Mouse (Mus musculus) layer of hippocampus, adult 9-11 months (tissue): ENCODE measurements at regions not wholly inside any gene's neighbourhood (a gene's known extent, or its start where the extent isn't known, plus 50 kb on each side); places are given as distances from the start of the nearest gene placed in this dataset.

Source experiments
- DNase-seq: peaks from one replicate; pipeline ENCODE4 v3.0.0; 2022

DNA sequence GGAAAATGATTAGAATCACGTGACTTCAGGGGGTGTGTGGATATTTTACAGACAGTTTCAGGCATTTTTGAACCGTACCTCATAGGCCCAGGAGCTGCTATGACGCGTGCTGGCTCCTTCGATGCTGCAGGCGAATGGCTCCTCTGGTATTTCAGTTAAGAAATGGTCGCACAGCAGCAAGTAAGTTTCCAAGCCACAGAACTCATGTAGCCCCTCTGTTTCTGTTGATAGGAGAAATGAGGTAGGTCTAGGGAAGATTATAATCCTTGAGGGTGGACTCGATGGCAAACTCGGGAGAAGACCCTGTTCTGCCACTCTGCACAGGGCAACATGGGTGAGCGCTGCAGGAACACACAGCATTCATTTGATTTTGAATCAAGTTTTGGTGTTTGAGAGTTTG lies 127.0 kb upstream of the Npvf start:
- no peak for DNase-seq

DNA sequence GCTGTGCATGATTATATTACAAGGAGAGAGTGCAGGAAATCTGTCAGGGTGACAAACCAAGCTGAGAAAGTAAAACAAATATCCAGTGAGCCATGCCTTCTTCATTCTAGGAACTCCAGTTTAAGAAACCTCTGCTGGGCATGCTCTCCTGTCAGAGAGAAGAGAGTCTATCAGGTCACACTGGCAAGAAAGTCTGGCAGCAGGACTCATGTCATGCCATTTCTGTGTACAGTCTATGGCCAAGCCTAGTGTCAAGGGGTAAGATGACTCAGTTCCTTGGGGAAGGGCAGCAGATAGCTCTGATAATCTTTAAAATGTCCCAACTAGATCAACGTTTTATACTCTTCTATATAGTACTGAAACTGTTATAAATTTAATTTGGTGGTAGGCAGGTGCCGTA lies 128.0 kb upstream of the Npvf start:
- DNase-seq: no peak

DNA sequence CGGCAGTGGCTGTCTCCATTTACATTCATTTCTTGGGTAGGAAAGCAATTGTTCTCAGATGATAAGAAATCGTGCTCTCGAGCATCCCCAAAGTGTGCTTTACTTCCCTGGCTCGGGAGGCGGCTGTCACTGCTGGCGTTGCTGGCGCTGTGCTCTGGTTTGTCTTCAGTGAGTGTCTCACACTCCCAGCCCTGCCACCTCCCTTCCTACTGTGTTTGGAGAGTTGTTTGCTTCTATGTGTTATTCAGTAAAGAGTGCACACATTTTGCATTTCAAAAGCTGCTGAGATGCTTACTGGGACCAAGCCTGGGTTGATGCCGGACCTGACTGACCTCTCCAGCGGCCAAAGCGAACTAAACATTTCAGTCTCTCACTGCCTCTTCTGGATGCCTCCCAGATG lies 129.3 kb upstream of the Npvf start:
- no peak for DNase-seq

DNA sequence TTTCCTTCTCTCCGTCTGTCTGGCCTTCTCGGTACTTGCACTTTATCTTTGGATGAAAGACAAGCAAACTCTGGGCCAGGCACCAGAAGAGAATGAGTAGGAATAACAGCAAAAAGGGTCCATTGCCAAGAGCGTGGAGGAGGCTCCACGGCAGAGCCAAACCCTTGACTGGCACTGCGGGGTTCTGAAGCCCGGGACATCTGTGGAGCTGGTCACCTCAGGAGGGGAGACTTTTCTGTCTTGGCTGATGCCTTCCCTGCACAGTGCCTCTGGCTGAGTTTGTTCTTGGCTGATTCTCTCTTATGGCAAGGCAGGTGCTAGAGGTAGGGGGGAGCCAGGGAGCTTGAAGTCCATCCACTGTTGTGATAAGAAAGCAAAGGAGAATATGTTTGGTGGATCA lies 130.1 kb upstream of the Npvf start:
- no peak for DNase-seq

DNA sequence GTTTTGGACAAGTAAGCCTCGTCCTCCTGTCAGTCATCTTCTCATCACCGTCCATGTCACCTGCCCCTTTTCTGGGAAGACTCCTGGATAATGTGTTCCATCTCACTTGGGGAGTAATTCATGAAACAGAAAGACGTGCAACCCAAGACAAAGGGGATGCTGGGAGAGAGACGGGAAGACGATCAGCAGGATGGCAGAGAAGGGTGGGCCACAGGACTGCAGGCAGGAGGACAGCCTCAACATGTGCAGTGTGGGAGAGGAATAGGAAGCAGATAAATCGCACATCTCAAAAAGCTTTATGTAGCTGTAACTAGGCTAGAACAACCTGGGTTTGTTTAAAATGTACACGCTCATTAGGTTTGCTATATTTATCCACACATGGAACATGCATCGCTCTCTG lies 133.4 kb upstream of the Npvf start:
- no peak for DNase-seq

DNA sequence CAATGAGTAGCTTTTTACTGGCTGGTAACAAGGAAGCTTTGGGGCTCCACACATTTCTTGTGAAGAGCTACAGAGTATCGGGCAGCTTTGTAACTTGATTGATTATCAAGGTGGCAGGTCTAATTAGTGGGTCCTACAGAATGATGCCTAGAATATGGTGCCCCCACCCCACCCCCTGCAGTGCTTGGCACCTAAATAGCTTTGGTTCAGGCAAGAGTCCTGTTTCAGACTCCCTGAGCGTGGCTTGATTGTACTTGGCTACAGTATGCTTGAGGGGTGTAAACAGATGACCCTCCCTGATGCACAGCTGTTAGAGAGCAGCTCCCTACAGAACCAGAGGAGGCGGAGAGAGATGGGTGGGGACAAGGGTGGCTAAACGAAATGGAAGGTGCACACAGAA lies 145.7 kb upstream of the Npvf start:
- no peak for DNase-seq

DNA sequence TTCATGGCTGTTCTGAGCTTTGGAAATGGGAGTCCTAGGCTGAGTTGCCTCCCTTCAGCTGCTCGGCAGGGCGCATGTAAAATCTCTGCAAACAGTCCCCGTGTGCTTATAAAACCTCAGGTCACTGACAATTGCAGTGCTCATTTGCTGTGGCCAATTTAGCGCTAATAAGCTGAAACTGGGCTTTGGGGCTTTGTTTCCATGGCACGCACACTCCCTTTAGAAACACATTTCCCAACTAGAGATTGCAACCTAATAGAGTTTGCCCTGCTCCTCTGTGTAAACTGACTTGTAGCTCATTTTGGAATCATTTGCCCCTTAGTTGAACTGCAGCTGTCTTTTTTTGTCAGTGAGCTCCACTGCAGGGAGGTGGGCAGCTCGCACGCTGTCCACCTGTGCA lies 148.7 kb upstream of the Npvf start:
- DNase-seq: no peak

DNA sequence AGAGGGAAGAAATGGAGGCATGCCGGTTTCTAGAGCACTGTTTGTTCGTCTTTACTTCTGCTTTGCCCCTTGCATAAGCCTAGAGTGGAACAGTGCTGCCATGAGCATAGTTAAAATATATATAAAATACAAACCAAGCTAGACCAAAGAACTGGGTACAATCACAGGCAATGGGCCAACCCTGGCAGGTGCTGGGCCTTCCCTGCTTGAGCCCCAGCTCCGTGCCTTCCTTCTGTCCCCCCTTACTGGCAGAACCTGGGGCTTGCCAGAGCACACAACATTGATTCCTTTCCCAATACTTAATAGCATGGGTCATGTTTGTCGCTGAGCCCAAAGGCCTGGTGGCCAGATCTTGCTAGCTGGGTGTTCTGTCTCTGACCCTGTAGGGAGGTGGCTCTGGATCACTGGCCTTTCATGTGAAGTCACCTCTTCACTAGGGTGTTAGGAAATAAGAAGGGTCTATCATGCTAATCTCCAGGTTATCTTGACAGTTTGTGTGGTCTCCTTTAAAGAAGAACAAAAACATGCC lies 150.3 kb upstream of the Npvf start:
- no peak for DNase-seq

DNA sequence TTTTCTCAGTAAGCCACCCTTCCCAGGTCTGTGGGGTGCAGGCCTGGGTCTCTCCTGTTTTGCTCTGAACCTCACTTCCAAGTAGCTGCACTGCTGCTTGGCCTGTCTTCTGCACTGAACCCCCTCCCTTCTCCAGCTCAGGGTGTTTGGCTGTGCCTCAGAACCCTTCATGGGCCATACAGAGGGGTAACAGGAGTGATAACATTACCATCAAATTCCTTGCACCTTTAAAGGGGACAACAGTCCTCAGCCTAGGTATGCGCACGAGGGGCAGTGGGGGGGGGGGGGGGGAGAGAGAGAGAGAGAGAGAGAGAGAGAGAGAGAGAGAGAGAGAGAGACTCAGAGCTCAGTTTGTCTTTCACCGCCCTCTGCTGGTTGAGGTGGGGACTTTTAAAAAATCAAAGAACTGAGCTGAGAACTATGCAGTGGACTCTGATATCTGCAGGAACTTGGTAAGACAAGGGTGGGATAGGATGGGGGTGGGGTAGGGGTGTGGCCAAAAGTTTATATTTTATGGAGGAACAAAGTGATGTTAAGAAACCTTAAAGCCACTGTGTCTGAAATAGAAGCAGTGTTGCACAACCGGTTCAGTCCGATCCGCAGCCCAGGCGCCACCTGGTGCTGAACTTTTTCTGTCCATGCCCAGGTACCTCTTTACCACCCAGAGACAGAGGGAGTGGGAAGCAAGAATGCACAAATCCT lies 152.3 kb upstream of the Npvf start:
- DNase-seq: peak; percentile 40

DNA sequence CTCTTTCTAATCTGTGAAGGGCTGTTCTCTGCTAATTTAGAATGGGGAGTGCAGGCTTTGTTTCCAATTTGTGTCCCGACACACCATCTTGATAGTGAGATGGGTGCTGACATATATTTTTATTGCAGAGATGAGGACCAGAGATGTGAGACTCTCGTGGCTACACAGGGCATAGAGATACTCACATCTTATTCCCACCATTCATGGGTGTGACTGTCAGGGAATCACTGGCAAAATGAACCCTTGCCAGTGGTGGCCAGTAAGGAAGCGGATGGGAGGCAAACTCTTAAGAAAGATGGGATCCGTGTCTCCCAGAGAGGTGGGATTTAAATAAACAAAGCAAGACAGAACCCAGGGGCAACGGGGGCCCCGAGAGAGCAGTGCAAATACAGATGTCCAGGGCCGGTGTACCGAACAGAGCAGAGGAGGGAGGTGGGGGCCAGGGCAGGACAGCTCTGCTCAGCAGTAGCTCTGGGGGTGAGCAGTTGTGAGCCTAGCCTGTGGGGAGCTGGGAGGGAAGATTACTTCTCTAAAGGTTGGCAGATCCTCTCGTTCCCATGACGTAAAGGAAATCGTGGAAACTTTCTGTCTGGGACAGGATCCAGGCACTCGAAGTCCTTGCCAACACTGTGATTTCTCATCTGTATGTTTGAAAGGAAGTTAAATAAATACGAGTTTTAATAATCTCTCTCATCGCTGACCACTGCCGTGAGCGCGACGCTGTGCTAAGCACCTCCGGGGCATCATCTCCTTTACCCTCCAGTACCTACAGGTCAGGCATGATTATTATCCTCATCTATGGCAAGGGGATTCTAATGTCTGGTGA lies 153.2 kb upstream of the Npvf start:
- no peak for DNase-seq

DNA sequence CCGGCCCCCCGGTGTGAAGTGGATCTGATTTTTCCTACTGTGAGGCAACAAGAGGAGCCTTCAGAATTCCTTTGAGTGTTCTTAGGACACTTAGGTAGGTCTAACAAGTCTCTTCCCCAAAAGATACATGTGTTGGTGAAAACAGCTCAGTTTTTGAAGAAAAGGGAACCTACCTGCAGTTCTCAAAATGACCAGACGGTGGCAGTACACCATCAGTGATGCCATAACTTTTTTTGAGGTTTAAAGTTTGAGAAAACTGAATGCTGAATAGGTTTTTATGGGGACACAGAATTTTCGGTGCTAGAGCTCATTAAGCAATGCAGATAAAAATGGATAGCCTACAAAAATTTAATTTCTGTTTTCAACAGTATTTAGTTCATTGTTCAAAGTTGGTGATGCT lies 153.9 kb upstream of the Npvf start:
- no peak for DNase-seq

DNA sequence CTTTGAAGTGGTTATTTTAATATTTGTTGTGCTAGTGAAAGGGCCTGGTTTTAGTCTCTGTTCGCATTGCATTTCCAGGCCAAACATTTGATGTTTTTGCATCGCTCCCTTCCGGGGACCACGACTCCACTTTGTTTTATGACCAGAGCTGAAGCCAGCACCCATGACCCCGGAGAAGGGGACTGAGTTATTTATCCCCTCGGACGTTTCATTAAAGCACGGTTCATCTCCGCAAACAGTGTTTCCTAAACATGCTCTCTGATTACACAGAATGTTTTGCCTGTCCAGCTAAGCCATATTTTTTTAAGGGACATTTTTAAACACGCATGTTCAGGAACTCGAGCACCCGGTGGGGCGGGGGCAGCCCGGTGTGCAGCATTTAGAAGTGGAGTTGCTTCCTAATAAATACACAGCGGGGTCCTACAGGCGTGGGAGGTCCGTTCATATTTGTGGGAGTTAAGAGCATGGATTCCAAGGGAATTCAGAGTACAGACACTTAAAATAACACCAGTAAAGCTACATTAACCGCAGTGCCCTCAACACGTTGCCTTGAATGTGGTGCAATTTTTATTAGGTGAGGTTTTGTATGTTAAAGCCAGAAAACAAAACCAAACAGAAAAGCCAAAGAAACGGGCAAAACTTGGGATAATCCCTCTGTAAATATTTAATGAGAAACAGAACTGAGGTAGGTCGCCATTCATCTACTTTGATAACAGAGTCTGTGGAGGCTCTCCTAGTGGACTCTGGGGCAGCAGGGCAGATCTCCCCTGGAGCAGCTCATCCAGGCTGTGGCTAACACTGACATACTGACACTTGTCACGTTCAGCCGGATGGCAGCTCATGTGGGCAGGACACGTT lies 154.8 kb upstream of the Npvf start:
- DNase-seq: no peak

DNA sequence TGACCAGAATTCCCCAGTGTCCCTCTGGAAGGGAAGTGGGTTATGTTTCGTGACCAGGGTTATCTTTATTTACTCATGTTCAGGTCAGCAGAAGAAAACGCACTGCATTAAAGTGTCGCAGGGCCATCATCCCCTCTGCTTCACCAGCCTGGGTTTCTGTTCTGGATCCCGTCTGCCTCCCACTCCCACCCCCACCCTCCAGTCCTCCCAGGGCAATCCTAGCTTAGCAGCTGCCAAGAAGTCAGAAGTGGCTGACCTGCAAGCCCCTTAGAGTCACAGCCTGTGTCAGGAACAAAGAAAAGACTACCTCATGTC lies 155.4 kb upstream of the Npvf start:
- DNase-seq: no peak

DNA sequence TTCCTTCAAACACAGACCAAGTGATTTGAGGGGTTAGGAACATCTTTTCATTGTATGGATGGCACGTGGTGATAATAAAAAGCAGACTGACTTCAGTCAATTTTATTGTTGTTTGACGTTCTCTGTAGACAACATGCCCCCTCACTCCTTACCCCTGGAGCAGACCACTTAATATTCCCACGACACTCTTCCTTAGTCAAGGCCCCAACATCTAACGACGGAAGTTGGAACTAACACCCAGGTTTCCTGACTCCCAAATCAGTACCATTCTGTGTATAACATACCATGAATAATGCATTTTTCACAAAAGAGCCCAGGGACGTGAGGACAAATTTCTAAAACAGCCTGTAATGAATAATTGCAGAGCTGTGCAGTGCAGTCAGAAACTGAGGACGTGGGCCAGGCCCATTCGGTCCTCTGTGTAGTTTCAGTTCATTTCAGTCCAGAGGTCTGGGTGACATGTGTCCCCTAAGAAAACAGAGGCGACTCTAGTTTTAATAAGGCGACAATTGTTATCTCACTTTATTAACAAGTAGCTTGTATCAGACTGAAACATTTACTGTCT lies 160.8 kb upstream of the Npvf start:
- no peak for DNase-seq

DNA sequence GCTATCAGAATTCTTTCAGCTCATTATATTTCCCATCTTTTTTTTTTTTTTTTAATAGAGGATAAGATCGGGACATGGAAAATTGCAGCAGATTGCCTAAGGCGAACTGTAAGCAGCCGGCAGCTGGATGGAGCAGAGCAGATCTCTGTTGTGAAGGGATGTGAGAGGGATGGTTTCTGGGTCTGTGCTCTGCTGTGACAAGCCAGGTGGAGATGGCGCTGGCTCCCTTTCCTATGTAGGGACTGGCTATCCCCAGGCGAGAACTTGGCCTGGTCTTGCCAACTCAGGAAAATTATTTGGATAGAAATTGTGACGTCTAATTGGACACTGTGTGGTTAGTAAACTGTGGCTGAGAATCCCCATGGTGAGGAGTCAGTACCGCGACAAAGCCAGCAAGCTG lies 161.3 kb upstream of the Npvf start:
- DNase-seq: no peak

DNA sequence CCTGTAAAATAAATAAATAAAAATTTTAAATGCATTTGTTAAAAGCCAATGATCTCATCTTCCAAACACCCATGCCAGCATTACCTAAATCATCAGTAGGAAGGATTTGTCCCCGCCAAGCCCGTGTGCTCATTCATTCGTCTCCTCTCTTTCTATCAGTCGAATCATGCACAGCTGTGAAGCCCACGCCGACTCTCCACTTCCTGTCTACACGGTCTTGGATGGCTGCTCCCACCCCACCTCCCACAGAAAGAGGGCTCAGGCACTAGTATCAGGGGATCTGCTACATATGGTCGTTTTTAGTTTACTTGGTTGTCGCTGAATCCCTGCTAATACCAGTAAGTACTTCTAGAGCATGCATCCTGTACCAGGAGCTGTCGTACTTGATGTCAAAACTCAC lies 163.2 kb upstream of the Npvf start:
- DNase-seq: no peak

DNA sequence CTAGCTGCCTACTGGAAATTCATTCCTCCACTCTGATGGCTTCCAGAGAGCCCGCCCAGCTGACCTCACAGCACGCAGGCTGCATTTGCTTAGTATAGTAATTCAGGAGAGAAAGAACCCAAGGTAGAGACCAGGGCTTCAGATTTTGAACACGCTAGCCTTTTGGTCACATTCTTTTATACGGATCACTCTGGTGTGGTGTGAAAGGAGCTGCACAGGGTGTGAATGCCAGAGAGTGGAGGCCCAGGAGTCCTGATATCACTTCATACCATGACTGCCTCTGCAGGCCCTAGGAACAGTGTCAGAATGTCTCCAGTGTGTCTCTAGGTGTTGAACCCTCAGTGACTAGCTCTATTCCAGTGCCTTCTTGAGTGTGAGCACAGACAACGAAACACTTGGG lies 164.2 kb upstream of the Npvf start:
- DNase-seq: no peak

DNA sequence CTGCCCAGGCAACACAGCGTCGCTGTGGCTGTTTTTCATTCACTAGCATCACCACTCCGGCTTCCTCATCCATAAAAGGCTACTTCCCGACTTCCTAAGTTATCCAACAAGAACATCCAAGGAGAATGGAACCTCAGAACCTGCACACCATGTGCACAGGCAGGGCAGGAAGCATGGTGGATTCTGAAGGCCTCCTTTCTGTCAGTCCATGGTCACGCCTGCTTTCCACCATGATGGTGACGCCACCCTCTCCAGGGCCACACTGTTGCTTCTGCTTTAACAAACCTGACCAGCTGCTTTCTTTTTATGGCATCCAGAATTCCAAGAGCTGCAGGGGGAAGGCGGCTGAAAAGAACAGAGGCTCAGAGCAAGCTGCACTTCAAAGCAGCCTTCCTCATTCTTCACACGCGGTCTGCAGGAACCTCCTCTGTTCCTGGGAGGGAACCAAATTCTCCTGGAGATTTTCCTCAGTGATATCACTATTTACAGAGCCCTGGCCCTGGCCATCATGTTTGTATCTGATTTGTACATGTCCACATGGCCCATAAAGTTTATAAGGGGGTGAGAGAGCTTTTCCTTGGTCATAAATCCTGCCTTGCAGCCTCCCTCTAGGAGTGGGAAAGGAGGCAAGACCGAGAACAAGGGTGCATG lies 164.8 kb upstream of the Npvf start:
- no peak for DNase-seq

DNA sequence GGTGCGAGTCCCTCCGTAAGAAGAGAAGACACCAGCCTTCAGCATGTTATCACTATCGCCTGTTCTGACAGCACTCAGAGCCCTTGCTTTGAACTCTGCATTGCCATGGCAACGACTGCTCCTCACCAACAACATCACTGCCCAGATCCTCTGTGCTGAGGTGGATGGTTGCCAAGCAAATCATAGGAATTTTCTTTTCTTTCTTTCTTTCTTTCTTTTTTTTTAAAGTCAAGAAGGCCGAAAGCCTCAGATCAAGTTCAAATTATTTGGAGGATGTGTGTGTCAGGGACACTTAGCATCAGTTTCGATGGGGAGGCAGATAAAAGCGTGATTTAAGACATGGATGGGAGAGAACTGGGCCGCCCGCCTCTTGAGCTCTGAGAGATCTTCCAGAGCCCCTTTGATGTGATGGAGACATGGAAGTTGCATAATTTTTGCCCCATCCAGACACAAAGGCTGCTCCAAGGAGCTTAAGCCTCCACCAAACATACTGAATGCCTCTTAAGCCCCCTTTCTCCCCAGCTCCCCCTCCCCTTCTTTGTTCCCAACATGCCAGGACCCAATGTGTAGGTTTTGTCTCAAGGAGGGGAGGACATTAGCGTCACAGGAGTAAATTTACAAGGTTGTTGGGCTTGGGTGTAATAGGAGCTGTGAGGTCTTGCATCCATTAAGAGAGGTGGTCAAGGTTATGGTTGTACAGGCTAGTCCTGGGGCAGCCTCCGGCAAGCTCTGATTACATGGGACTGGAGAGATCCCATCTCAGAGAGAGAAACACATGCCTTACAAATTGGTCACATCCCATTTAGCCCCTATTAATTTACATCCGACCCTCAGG lies 167.4 kb upstream of the Npvf start:
- DNase-seq: no peak

DNA sequence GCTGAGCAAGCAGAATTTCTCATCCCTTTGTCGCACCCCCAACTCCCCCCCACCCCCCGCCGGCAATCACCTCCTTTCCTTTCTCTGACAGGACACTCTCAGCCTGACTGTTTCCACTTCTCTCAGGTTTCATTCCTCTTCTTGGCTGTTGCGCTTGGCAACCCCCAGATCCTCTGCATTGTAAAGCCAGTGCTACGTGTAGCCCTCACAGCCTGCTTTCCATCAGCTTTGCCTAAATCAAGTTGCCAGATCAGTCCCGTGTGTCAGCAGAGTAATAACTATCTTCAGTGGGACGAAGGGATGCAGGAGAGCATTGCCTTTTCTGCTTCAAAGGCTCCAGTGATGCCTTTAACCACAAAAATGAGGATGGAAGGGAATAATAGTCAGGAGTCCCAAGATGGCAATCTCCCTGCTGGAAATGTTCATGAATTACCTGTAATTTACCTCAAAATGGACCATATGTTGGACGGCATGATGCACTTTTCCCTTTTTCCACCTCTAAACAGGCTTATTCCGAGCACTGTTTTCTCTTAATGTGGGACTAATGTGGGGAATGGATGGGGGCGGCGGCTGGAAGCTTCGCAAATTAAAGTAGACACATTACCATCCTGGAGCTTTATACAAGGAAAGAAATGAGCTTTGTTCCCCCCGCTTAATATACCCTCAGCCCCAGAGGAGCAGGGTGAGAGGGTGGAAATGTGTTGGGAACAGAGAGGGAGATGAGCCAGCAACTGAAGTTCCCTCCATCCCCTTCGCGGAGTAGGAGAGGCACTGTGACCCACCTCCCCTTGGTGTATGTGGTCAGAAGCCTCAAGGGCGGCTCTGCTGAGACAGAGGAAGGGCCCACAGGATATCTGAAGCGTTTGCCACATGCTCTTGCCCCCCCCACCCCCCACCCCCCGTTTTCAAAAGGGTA lies 168.3 kb upstream of the Npvf start:
- DNase-seq: no peak
